Mouse (Mus musculus): Measurements from ENCODE around the gene Gtf2h2. TPM values are rescaled to one million over a fixed set of nuclear protein-coding genes. Genes with fewer than 3 reads are reported as not detected.

Gtf2h2 gene
- polyA plus RNA-seq, 2 experiments: 62.6 to 95.3 TPM

DNA sequence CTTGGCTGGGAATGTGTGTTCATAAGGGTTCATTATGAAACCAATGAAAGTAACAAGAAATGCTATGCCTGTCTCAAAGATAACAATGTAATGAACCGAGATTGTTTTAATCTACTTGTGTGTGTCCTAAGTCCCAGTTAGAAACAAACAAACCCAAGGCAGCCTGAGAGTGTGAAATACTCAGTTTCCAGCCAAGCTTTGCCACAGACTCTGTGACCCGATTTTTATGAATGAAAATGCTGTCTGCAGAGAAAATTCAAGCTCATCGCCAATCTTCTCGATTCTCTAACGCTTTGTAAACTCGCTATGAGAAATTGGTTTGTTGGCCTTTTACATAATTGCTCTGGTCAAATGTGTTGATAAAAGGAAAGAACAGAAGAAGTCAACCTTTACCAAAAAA, 32.5 kb upstream of the Gtf2h2 start:
- WGBS: 86% methylated on average over 6 of the region's 6 CpGs
- no peak overlapping the region for H3K4me3 ChIP-seq (replicated peaks; ENCODE audit: low read length)
- no peaks in the 10 kb centered on the region for H3K4me1 ChIP-seq (ENCODE audit: control insufficient read depth, insufficient read depth, low read length)
- no peaks in the 10 kb centered on the region for H3K9me3 ChIP-seq (ENCODE audit: control insufficient read depth, low read length)
- H3K27ac ChIP-seq (replicated peaks; ENCODE audit: low read depth, low read length): no peak overlapping the region
- no peaks in the 10 kb centered on the region for H3K36me3 ChIP-seq (ENCODE audit: control insufficient read depth, insufficient read depth, low read length)
- H3K9ac ChIP-seq (ENCODE audit: low read depth, low read length, severe bottlenecking): no peak overlapping the region
- ATAC-seq (ENCODE audit: low FRiP score, low read depth): no peak
- no peak overlapping the region for H3K4me2 ChIP-seq (replicated peaks; ENCODE audit: low read depth, low read length, severe bottlenecking)
- no peak for DNase-seq (ENCODE audit: low spot score)
- no peak for TF ChIP-seq POLR2A (IDR thresholded peaks at IDR 0.05; ENCODE audit: borderline replicate concordance, extremely low read depth, insufficient read depth, insufficient read length)
- no peaks in the 10 kb centered on the region for H3K27me3 ChIP-seq (ENCODE audit: control insufficient read depth, insufficient read depth, low read length)

DNA sequence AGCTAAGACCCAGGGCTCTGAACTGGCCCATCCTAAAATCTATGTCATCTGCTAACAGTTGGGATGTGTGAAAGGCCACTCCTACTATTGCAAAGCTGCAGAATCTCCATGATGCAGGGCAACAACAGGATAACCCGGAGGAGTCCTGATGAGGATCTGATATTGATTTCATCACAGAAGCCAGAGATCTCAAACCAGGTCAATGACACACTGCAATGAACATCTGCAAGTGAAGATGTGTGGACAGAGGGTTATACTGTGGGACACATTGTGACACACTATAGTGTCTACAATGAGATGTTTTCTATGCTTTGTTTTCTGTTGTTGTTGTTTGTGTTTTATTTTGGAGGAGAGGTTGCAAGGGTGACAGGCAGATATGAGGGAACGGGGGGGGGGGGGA, 31.3 kb upstream of the Gtf2h2 start:
- no peak for TF ChIP-seq POLR2A (IDR thresholded peaks at IDR 0.05; ENCODE audit: borderline replicate concordance, extremely low read depth, insufficient read depth, insufficient read length)
- no peak overlapping the region for H3K4me2 ChIP-seq (replicated peaks; ENCODE audit: low read depth, low read length, severe bottlenecking)
- DNase-seq (ENCODE audit: low spot score) (no peak), ATAC-seq (ENCODE audit: low FRiP score, low read depth) (no peak)
- H3K9me3 ChIP-seq (ENCODE audit: control insufficient read depth, low read length): no peaks in the 10 kb centered on the region
- H3K36me3 ChIP-seq (ENCODE audit: control insufficient read depth, insufficient read depth, low read length): no peaks in the 10 kb centered on the region
- no peaks in the 10 kb centered on the region for H3K4me1 ChIP-seq (ENCODE audit: control insufficient read depth, insufficient read depth, low read length)
- H3K27ac ChIP-seq (replicated peaks; ENCODE audit: low read depth, low read length): no peak overlapping the region
- 90% methylated on average over 2 of the region's 2 CpGs for WGBS
- no peaks in the 10 kb centered on the region for H3K27me3 ChIP-seq (ENCODE audit: control insufficient read depth, insufficient read depth, low read length)
- H3K4me3 ChIP-seq (replicated peaks; ENCODE audit: low read length): no peak overlapping the region
- H3K9ac ChIP-seq (ENCODE audit: low read depth, low read length, severe bottlenecking): no peak overlapping the region

DNA sequence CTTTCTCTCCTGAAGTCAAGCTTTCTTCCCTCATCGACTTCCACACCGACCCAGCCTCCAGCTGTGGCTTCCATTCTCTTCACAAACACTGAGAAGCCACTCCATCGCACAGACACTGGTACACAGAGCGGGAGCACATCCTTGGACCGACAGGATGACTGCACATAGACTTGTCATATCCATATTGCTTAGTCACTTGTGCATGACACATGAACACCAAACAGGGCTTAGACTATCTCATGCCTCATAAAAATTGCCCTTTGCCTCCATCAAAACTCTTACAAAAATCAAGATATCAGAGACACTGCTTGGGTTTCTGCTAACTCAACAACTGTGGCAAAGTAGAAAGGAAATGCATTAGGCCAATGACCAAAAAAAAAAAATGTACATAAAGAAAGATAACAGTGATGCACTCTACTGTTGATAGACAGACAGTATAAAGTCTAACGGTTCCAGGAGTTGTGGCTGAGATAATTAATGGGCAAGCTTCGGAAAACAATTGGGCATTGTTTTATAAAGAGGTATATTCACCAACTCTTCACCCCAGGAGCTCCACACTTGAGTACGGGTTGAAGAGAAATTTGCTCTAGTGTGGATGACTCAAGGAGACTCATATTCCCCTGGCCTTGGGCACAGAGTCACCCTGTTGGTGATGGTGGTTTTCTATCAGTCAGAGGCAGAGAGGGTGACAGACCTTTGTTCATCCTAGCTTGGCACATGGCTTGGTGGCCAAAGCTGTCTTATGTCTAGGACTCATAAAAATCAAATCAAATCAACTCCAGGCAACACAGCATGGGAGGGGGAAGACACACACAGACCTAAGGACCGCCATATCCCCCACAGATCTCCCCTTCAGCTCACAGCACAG, 29.6 kb upstream of the Gtf2h2 start:
- WGBS: 86% methylated on average over 9 of the region's 9 CpGs
- Histone ChIP-seq H3K27ac (replicated peaks; ENCODE audit: low read depth, low read length) (no peak overlapping the region), H3K4me2 (replicated peaks; ENCODE audit: low read depth, low read length, severe bottlenecking) (no peak overlapping the region), H3K4me1 (ENCODE audit: control insufficient read depth, insufficient read depth, low read length) (peaks cover under 1% of the 10 kb centered on the region; the same call in 1 of the 2 replicates), H3K36me3 (ENCODE audit: control insufficient read depth, insufficient read depth, low read length) (no peaks in the 10 kb centered on the region), H3K4me3 (replicated peaks; ENCODE audit: low read length) (no peak overlapping the region), H3K9ac (ENCODE audit: low read depth, low read length, severe bottlenecking) (no peak overlapping the region), H3K9me3 (ENCODE audit: control insufficient read depth, low read length) (no peaks in the 10 kb centered on the region), H3K27me3 (ENCODE audit: control insufficient read depth, insufficient read depth, low read length) (no peaks in the 10 kb centered on the region)
- TF ChIP-seq POLR2A (IDR thresholded peaks at IDR 0.05; ENCODE audit: borderline replicate concordance, extremely low read depth, insufficient read depth, insufficient read length): no peak
- DNase-seq (ENCODE audit: low spot score) (no peak), ATAC-seq (ENCODE audit: low FRiP score, low read depth) (no peak)

DNA sequence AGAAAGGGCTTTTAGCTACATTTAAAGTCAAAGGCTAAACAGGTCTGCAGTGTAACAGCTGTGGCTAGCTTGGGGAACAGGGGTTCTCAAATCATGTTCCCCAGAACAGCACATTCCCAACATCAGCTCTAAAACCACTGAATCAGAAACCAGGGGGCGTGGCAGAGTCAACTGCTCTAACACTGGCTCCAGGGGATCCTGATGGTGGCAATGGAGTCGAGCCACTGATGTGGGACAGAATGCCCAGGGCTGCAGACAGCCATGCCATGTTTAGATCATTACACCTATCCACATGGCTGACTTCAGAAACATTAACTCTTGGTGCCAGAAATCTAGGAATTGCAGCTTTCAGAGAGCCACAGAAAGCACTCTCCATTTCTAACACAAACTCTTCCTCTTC, 26.8 kb upstream of the Gtf2h2 start:
- Histone ChIP-seq H3K4me2 (replicated peaks; ENCODE audit: low read depth, low read length, severe bottlenecking) (no peak overlapping the region), H3K4me3 (replicated peaks; ENCODE audit: low read length) (no peak overlapping the region), H3K27ac (replicated peaks; ENCODE audit: low read depth, low read length) (no peak overlapping the region), H3K9ac (ENCODE audit: low read depth, low read length, severe bottlenecking) (no peak overlapping the region), H3K27me3 (ENCODE audit: control insufficient read depth, insufficient read depth, low read length) (no peaks in the 10 kb centered on the region), H3K9me3 (ENCODE audit: control insufficient read depth, low read length) (no peaks in the 10 kb centered on the region), H3K4me1 (ENCODE audit: control insufficient read depth, insufficient read depth, low read length) (peaks cover 6% of the 10 kb centered on the region), H3K36me3 (ENCODE audit: control insufficient read depth, insufficient read depth, low read length) (no peaks in the 10 kb centered on the region)
- ATAC-seq (ENCODE audit: low FRiP score, low read depth) (no peak), DNase-seq (ENCODE audit: low spot score) (no peak)
- TF ChIP-seq POLR2A (IDR thresholded peaks at IDR 0.05; ENCODE audit: borderline replicate concordance, extremely low read depth, insufficient read depth, insufficient read length): no peak
- 62% methylated on average over 2 of the region's 2 CpGs for WGBS

DNA sequence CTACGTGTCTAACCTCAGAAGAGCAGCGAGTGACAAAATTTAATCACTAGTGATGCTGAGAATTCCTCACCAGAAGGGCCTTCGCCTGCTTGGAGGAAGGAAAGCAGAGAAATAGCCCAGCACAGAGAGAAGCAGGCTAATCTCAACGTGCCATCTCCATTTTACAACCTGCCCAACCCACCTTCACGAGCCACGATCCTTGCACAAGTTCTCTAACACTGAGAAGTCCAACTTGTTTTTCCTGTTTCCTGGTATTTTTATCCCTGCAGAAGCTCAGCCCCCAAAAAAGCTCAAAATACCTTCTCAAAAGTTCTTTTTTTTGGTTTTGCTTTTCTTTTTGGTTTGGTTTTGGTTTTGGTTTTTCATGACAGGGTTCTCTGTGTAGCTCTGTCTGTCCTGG, 25.8 kb upstream of the Gtf2h2 start:
- Histone ChIP-seq H3K27me3 (ENCODE audit: control insufficient read depth, insufficient read depth, low read length) (no peaks in the 10 kb centered on the region), H3K4me3 (replicated peaks; ENCODE audit: low read length) (no peak overlapping the region), H3K36me3 (ENCODE audit: control insufficient read depth, insufficient read depth, low read length) (no peaks in the 10 kb centered on the region), H3K4me1 (ENCODE audit: control insufficient read depth, insufficient read depth, low read length) (peaks cover 6% of the 10 kb centered on the region), H3K4me2 (replicated peaks; ENCODE audit: low read depth, low read length, severe bottlenecking) (no peak overlapping the region), H3K27ac (replicated peaks; ENCODE audit: low read depth, low read length) (no peak overlapping the region), H3K9me3 (ENCODE audit: control insufficient read depth, low read length) (no peaks in the 10 kb centered on the region), H3K9ac (ENCODE audit: low read depth, low read length, severe bottlenecking) (no peak overlapping the region)
- DNase-seq (ENCODE audit: low spot score) (peak; percentile 50), ATAC-seq (ENCODE audit: low FRiP score, low read depth) (no peak)
- TF ChIP-seq POLR2A (IDR thresholded peaks at IDR 0.05; ENCODE audit: borderline replicate concordance, extremely low read depth, insufficient read depth, insufficient read length): no peak
- 60% methylated on average over 6 of the region's 6 CpGs for WGBS
